Mouse (Mus musculus): ENCODE results near the gene Edc4. TPM values are rescaled to one million over a fixed set of nuclear protein-coding genes. Genes with fewer than 3 reads are reported as not detected.
A peak's percentile ranks its signal among the peaks of the same experiment; 100 is the strongest.

The Edc4 gene
- polyA plus RNA-seq, 1 experiment from 2014 or later = 46.6 TPM

GRCm38 (mm10) chr8:105933762-105934161, 53.1 kb downstream of the Edc4 start, which contains the start of gene Ctrl:
Gene Ctrl (minus strand): TSS chr8:105933862.
- no peak within 1 kb of the TSS for H3K9ac ChIP-seq

GRCm38 (mm10) chr8:105935105-105935504, 54.4 kb downstream of the Edc4 start:
- ATAC-seq (ENCODE audit: low FRiP score) = no peak
- Histone ChIP-seq H3K36me3 (replicated peaks; ENCODE audit: control insufficient read depth, insufficient read depth) (0 out of 2 replicates have a peak, but pooled peaks cover 3% of the 10 kb centered on the region), H3K27ac (no peak overlapping the region), H3K4me3 (replicated peaks; ENCODE audit: low read length) (no peak overlapping the region), H3K4me2 (replicated peaks) (no peak overlapping the region), H3K9me3 (ENCODE audit: control insufficient read depth, low read length) (no peaks in the 10 kb centered on the region), H3K4me1 (replicated peaks; ENCODE audit: control insufficient read depth, insufficient read depth, low read length) (peaks cover 18% of the 10 kb centered on the region), H3K9ac (no peak overlapping the region), H3K27me3 (ENCODE audit: control insufficient read depth, insufficient read depth, low read length) (no peaks in the 10 kb centered on the region)
- 89% methylated on average over 6 of the region's 6 CpGs for WGBS
- DNase-seq (ENCODE audit: low spot score) = no peak

More at GRCm38 (mm10) chr8:105933762-105934161, 53.1 kb downstream of the Edc4 start, which contains the start of gene Ctrl:
- Histone ChIP-seq H3K27ac (no peak within 1 kb of the TSS), H3K36me3 (replicated peaks; ENCODE audit: control insufficient read depth, insufficient read depth) (peaks cover 6% of the 10 kb centered on the region; the same call in 1 of the 2 replicates), H3K4me1 (replicated peaks; ENCODE audit: control insufficient read depth, insufficient read depth, low read length) (peaks cover 18% of the 10 kb centered on the region), H3K4me3 (replicated peaks; ENCODE audit: low read length) (no peak within 1 kb of the TSS), H3K4me2 (replicated peaks) (no peak within 1 kb of the TSS), H3K9me3 (ENCODE audit: control insufficient read depth, low read length) (no peaks in the 10 kb centered on the region), H3K27me3 (ENCODE audit: control insufficient read depth, insufficient read depth, low read length) (no peaks in the 10 kb centered on the region)
- 94% methylated on average over 2 of the region's 2 CpGs for WGBS
- ATAC-seq (ENCODE audit: low FRiP score) (no peak), DNase-seq (ENCODE audit: low spot score) (no peak)

GRCm38 (mm10) chr8:105935863-105936603, 55.4 kb downstream of the Edc4 start:
- Histone ChIP-seq H3K4me3 (replicated peaks; ENCODE audit: low read length) (peak overlapping the region; percentile 68), H3K36me3 (replicated peaks; ENCODE audit: control insufficient read depth, insufficient read depth) (0 out of 2 replicates have a peak, but pooled peaks cover 3% of the 10 kb centered on the region), H3K27me3 (ENCODE audit: control insufficient read depth, insufficient read depth, low read length) (no peaks in the 10 kb centered on the region), H3K4me1 (replicated peaks; ENCODE audit: control insufficient read depth, insufficient read depth, low read length) (peaks cover 18% of the 10 kb centered on the region), H3K9ac (peak overlapping the region; percentile 92), H3K4me2 (replicated peaks) (peak overlapping the region; percentile 68), H3K27ac (peak overlapping the region; percentile 96), H3K9me3 (ENCODE audit: control insufficient read depth, low read length) (no peaks in the 10 kb centered on the region)
- ATAC-seq (ENCODE audit: low FRiP score) (no peak), DNase-seq (ENCODE audit: low spot score) (no peak)
- 34% methylated on average over 7 of the region's 7 CpGs for WGBS

GRCm38 (mm10) chr8:105936866-105937475, 56.3 kb downstream of the Edc4 start:
- H3K4me1 ChIP-seq (replicated peaks; ENCODE audit: control insufficient read depth, insufficient read depth, low read length) = peaks cover 18% of the 10 kb centered on the region
- H3K27ac ChIP-seq = peak overlapping the region; percentile 96
- H3K9me3 ChIP-seq (ENCODE audit: control insufficient read depth, low read length) = no peaks in the 10 kb centered on the region
- DNase-seq (ENCODE audit: low spot score) = peak; percentile 85
- no peaks in the 10 kb centered on the region for H3K36me3 ChIP-seq (replicated peaks; ENCODE audit: control insufficient read depth, insufficient read depth)
- under 1% methylated on average over 30 of the region's 30 CpGs for WGBS
- H3K4me3 ChIP-seq (replicated peaks; ENCODE audit: low read length) = peak overlapping the region; percentile 68
- no peaks in the 10 kb centered on the region for H3K27me3 ChIP-seq (ENCODE audit: control insufficient read depth, insufficient read depth, low read length)
- H3K9ac ChIP-seq = peak overlapping the region; percentile 92
- H3K4me2 ChIP-seq (replicated peaks) = peak overlapping the region; percentile 68
- ATAC-seq (ENCODE audit: low FRiP score) = peak; percentile 92

- peak overlapping the region; percentile 96 for H3K27ac ChIP-seq
- DNase-seq (ENCODE audit: low spot score) (peak; percentile 39), ATAC-seq (ENCODE audit: low FRiP score) (peak; percentile 21; the same call in 1 of the 2 replicates)
- H3K4me1 ChIP-seq (replicated peaks; ENCODE audit: control insufficient read depth, insufficient read depth, low read length) = peaks cover 18% of the 10 kb centered on the region
- H3K4me3 ChIP-seq (replicated peaks; ENCODE audit: low read length) = peak overlapping the region; percentile 68
- H3K4me2 ChIP-seq (replicated peaks) = peak overlapping the region; percentile 68
- peak overlapping the region; percentile 92 for H3K9ac ChIP-seq
- WGBS = 2% methylated on average over 33 of the region's 33 CpGs
- no peaks in the 10 kb centered on the region for H3K27me3 ChIP-seq (ENCODE audit: control insufficient read depth, insufficient read depth, low read length)
- no peaks in the 10 kb centered on the region for H3K36me3 ChIP-seq (replicated peaks; ENCODE audit: control insufficient read depth, insufficient read depth)
- no peaks in the 10 kb centered on the region for H3K9me3 ChIP-seq (ENCODE audit: control insufficient read depth, low read length)
Observed at GRCm38 (mm10) chr8:105937496-105938305, 57.0 kb downstream of the Edc4 start.

GRCm38 (mm10) chr8:105938306-105938669, 57.6 kb downstream of the Edc4 start, which contains the start of gene Psmb10:
Gene Psmb10 (minus strand): TSS chr8:105938444.
- 47% methylated on average over 4 of the region's 4 CpGs for WGBS
- ATAC-seq (ENCODE audit: low FRiP score) (no peak), DNase-seq (ENCODE audit: low spot score) (no peak)

GRCm38 (mm10) chr8:105942026-105942425, 61.3 kb downstream of the Edc4 start:
- Histone ChIP-seq H3K9ac (no peak overlapping the region), H3K36me3 (replicated peaks; ENCODE audit: control insufficient read depth, insufficient read depth) (no peaks in the 10 kb centered on the region), H3K27ac (no peak overlapping the region), H3K9me3 (ENCODE audit: control insufficient read depth, low read length) (no peaks in the 10 kb centered on the region), H3K4me2 (replicated peaks) (no peak overlapping the region), H3K27me3 (ENCODE audit: control insufficient read depth, insufficient read depth, low read length) (no peaks in the 10 kb centered on the region), H3K4me3 (replicated peaks; ENCODE audit: low read length) (no peak overlapping the region), H3K4me1 (replicated peaks; ENCODE audit: control insufficient read depth, insufficient read depth, low read length) (peaks cover 8% of the 10 kb centered on the region; the same call in 1 of the 2 replicates)
- ATAC-seq (ENCODE audit: low FRiP score) (no peak), DNase-seq (ENCODE audit: low spot score) (no peak)
- WGBS = 94% methylated on average over 11 of the region's 11 CpGs

More at GRCm38 (mm10) chr8:105938306-105938669, 57.6 kb downstream of the Edc4 start, which contains the start of gene Psmb10:
- peaks cover 18% of the 10 kb centered on the region for H3K4me1 ChIP-seq (replicated peaks; ENCODE audit: control insufficient read depth, insufficient read depth, low read length)
- H3K4me3 ChIP-seq (replicated peaks; ENCODE audit: low read length) = peak within 1 kb of the TSS; percentile 68
- no peaks in the 10 kb centered on the region for H3K27me3 ChIP-seq (ENCODE audit: control insufficient read depth, insufficient read depth, low read length)
- peak within 1 kb of the TSS; percentile 92 for H3K9ac ChIP-seq
- no peaks in the 10 kb centered on the region for H3K9me3 ChIP-seq (ENCODE audit: control insufficient read depth, low read length)
- H3K27ac ChIP-seq = peak within 1 kb of the TSS; percentile 96
- H3K4me2 ChIP-seq (replicated peaks) = peak within 1 kb of the TSS; percentile 68
- H3K36me3 ChIP-seq (replicated peaks; ENCODE audit: control insufficient read depth, insufficient read depth) = no peaks in the 10 kb centered on the region

- ATAC-seq (ENCODE audit: low FRiP score) (no peak), DNase-seq (ENCODE audit: low spot score) (no peak)
- Histone ChIP-seq H3K4me1 (replicated peaks; ENCODE audit: control insufficient read depth, insufficient read depth, low read length) (peaks cover 8% of the 10 kb centered on the region; the same call in 1 of the 2 replicates), H3K4me3 (replicated peaks; ENCODE audit: low read length) (no peak overlapping the region), H3K27me3 (ENCODE audit: control insufficient read depth, insufficient read depth, low read length) (no peaks in the 10 kb centered on the region), H3K4me2 (replicated peaks) (no peak overlapping the region), H3K9ac (no peak overlapping the region), H3K36me3 (replicated peaks; ENCODE audit: control insufficient read depth, insufficient read depth) (no peaks in the 10 kb centered on the region), H3K27ac (no peak overlapping the region), H3K9me3 (ENCODE audit: control insufficient read depth, low read length) (no peaks in the 10 kb centered on the region)
- 91% methylated on average over 5 of the region's 5 CpGs for WGBS
Observed at GRCm38 (mm10) chr8:105942542-105942941, 61.9 kb downstream of the Edc4 start.
